In the genomic region with DNA sequence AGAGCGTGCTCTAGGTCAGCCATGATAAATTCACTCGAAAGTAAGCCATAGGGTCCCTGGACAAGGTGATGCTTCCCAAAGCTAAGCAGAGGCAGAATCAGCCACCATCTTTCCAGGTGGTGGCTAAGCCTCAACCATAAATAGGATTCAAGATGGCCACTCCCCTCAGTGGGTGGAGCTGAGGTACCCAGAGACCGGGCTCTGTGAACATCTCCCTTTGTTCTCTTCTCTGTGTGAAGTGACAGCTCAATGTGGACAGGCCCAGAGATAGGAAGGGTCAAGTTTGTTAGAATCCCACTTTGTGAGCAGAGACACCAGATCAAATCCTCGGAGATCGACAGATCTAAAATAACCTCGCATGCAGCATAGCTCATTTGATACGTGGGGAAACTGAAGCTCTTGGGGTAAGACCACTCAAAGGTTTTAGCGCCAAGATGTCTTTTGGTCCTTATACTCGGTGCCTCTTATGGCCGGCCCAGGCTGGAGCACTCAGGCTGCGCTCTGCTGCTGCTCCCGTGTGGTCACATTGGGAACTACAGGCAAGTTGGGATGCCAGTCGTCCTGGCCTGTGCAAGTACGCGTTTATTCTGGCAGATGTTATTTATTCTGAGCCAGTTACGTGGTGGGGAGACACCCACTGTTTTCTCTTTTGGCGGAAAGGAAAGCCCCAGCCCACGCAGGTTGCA, we compare ENCODE assay signal across 8 mouse cellular contexts. TPM values are rescaled to one million over a fixed set of nuclear protein-coding genes. Genes with fewer than 3 reads are reported as not detected.
DNase-seq lines count a peak whose midpoint lies in the region; ATAC-seq lines count a peak whose summit lies in the region.

No protein-coding gene starts in this region.

- peak; percentile 72 for DNase-seq in T-cell, adult 2 months (ENCODE audit: low spot score)
- peak; percentile 81 to 90 for DNase-seq in cerebellum, postnatal 4 days (ENCODE audit: low spot score in 2 of 2)
- DNase-seq in gastrocnemius, postnatal 10 days = peak; percentile 90
- peak; percentile 85 for DNase-seq in induced T-regulatory cell, adult 2 months (ENCODE audit: low read depth)
- peak; percentile 65 to 90 for DNase-seq in left cerebral cortex, adult 8-10 months (ENCODE audit: low spot score in 2 of 2)
- peak; percentile 88 to 92 for DNase-seq in right cerebral cortex, postnatal 10 days (ENCODE audit: low spot score in 2 of 2)
- DNase-seq in urinary bladder, postnatal 25 days (ENCODE audit: low spot score) = peak; percentile 88

- ATAC-seq in megakaryocyte progenitor cell, adult 5-6 weeks (replicated peaks; ENCODE audit: poor library complexity) = peak; percentile 99

RNA-seq across cellular contexts. Expression of a gene that starts 11.4 kb away (rescaled TPM):
- 10 to 100 TPM; 55.5 to 60.8 TPM for total RNA-seq in gastrocnemius, postnatal 10 days (2021)
- total RNA-seq in left cerebral cortex, adult 8-10 months (2022) = 100 to 1,000 TPM; 146 to 162 (median 152) TPM
- 32.0 and 45.6 TPM in 2 replicates for total RNA-seq in megakaryocyte progenitor cell, adult 5-6 weeks (2015)
- 29.1 and 30.7 TPM in 2 replicates for total RNA-seq in megakaryocyte progenitor cell, adult 5-6 weeks (2017)

RNA-seq across cellular contexts. Expression of a gene that starts 38.3 kb away (rescaled TPM):
- under 1 TPM; 0.26 to 0.27 TPM for total RNA-seq in gastrocnemius, postnatal 10 days (2021)
- 100 to 1,000 TPM; 188 to 236 (median 202) TPM for total RNA-seq in left cerebral cortex, adult 8-10 months (2022)
- total RNA-seq in megakaryocyte progenitor cell, adult 5-6 weeks (2015) = not detected in 2 replicates
- not detected in 2 replicates for total RNA-seq in megakaryocyte progenitor cell, adult 5-6 weeks (2017)

RNA-seq across cellular contexts. Expression of a gene that starts 49.5 kb away (rescaled TPM):
- total RNA-seq in gastrocnemius, postnatal 10 days (2021) = 10 to 100 TPM; 29.9 to 38.0 TPM
- under 1 TPM; 0.26 to 0.62 (median 0.48) TPM for total RNA-seq in left cerebral cortex, adult 8-10 months (2022)
- total RNA-seq in megakaryocyte progenitor cell, adult 5-6 weeks (2015) = 0.12 TPM in 1 of 2 replicates, not detected in the other
- 0.21 and 0.30 TPM in 2 replicates for total RNA-seq in megakaryocyte progenitor cell, adult 5-6 weeks (2017)

Comparison
In these comparisons a context has a peak if more than half of its experiments do, and no peak if none do; other contexts are left out.
1. Peak in every context shown above with its lines: DNase-seq and ATAC-seq.
2. RNA of a gene that starts 38.3 kb away (total RNA-seq): 188 to 236 TPM in left cerebral cortex, adult 8-10 months; 0.26 to 0.27 TPM in gastrocnemius, postnatal 10 days and not detected in megakaryocyte progenitor cell, adult 5-6 weeks; every median in the first group is over 100 times any median in the second.
3. RNA of a gene that starts 49.5 kb away (total RNA-seq): 29.9 to 38.0 TPM in gastrocnemius, postnatal 10 days; 0.26 to 0.62 TPM in left cerebral cortex, adult 8-10 months and 0.12 to 0.30 TPM in megakaryocyte progenitor cell, adult 5-6 weeks; every median in the first group is over 10 times any median in the second.